Mouse (Mus musculus) embryonic facial prominence, embryonic 14.5 days (tissue): ENCODE results near the gene Ggcx. TPM values are rescaled to one million over a fixed set of nuclear protein-coding genes. Genes with fewer than 3 reads are reported as not detected.
"Not testable (repeated sequence)": the region's sequence is repeated elsewhere in the genome, so short reads cannot be mapped to it uniquely, and the experiment has no call there.

Experiments
- ATAC-seq: fragments of 200-750 bp; cut with Nextera tagmentation; 2 replicates; pipeline ENCODE4 v1.8.0; 2017; ENCODE audit warnings: low read depth, moderate number of reproducible peaks, moderate TSS enrichment
- DNase-seq: peaks from one replicate; pipeline ENCODE4 v3.0.0-alpha.2; 2015; ENCODE audit warnings: low spot score
- H3K27ac ChIP-seq: fragments of 300-500 bp; sonication (generic); replicated peaks from 2 replicates; pipeline ENCODE4 v1.5.1; 2014; ENCODE audit warnings: low read depth, mild to moderate bottlenecking, low read length, moderate library complexity
- H3K27me3 ChIP-seq: fragments of 300-500 bp; sonication (generic); replicated peaks from 2 replicates; pipeline ENCODE4 v1.6.1; 2014; ENCODE audit warnings: low read length; ENCODE audit not compliant: control insufficient read depth, insufficient read depth
- H3K36me3 ChIP-seq: fragments of 300-500 bp; sonication (generic); 2 replicates; pipeline ENCODE4 v1.6.1; 2014; ENCODE audit warnings: low read length, mixed read lengths; ENCODE audit not compliant: control insufficient read depth, insufficient read depth
- H3K4me1 ChIP-seq: fragments of 300-500 bp; sonication (generic); 2 replicates; pipeline ENCODE4 v1.6.1; 2014; ENCODE audit warnings: antibody characterized with exemption, low read length; ENCODE audit not compliant: control insufficient read depth, insufficient read depth
- H3K4me2 ChIP-seq: fragments of 300-500 bp; sonication (generic); 2 replicates; pipeline ENCODE4 v1.6.1; 2014; ENCODE audit warnings: low read depth, mild to moderate bottlenecking, low read length, moderate library complexity, mixed read lengths
- H3K4me3 ChIP-seq: fragments of 300-500 bp; sonication (generic); 2 replicates; pipeline ENCODE4 v1.5.1; 2014; ENCODE audit warnings: low read depth, mild to moderate bottlenecking, low read length
- H3K9ac ChIP-seq: fragments of 300-500 bp; sonication (generic); 2 replicates; pipeline ENCODE4 v1.6.1; 2014; ENCODE audit warnings: low read depth, mild to moderate bottlenecking, low read length, moderate library complexity, mixed read lengths
- H3K9me3 ChIP-seq: fragments of 300-500 bp; sonication (generic); 2 replicates; pipeline ENCODE4 v1.6.1; 2016; ENCODE audit warnings: low read length; ENCODE audit not compliant: control insufficient read depth
- WGBS: fragments of 180-500 bp; shearing (Covaris S2); extraction: QIAGEN DNeasy Blood & Tissue Kit; methylation state at CpG from one replicate; pipeline ENCODE4 v1.1.7; 2014; 5-methylcytosine and 5-hydroxymethylcytosine counted together
- polyA plus RNA-seq: library from polyadenylated mRNA; unstranded; fragments of >200 nt; fragmentation: Nextera tagmentation; extraction: Ambion mirVana; gene quantifications from 2 replicates; pipeline ENCODE4 v1.2.1, GENCODE M21; 2014

Ggcx gene
- polyA plus RNA-seq, 1 experiment from 2014 or later, result 15.7 TPM

- peak overlapping the region; percentile 84 for H3K4me2 ChIP-seq
- ATAC-seq, result no peak
Measured at GRCm38 (mm10) chr6:72440186-72440990, 26.3 kb downstream of the Ggcx start.

GRCm38 (mm10) chr6:72442921-72443604, 29.0 kb downstream of the Ggcx start:
- Histone ChIP-seq H3K4me1 (peaks cover 9% of the 10 kb centered on the region; the same call in 1 of the 2 replicates), H3K4me2 (no peak overlapping the region), H3K9ac (no peak overlapping the region), H3K4me3 (no peak overlapping the region), H3K27me3 (no peaks in the 10 kb centered on the region), H3K36me3 (no peaks in the 10 kb centered on the region; the same call in 1 of the 2 replicates), H3K9me3 (0 out of 2 replicates have a peak, but pooled peaks cover 4% of the 10 kb centered on the region), H3K27ac (no peak overlapping the region)
- WGBS, result 52% methylated on average over 1 of the region's 1 CpGs
- ATAC-seq, result no peak
- peak; percentile 45 for DNase-seq

More at GRCm38 (mm10) chr6:72440186-72440990, 26.3 kb downstream of the Ggcx start:
- H3K4me1 ChIP-seq, result peaks cover 15% of the 10 kb centered on the region
- H3K9me3 ChIP-seq, result no peaks in the 10 kb centered on the region
- H3K27me3 ChIP-seq, result no peaks in the 10 kb centered on the region
- peaks cover 23% of the 10 kb centered on the region for H3K36me3 ChIP-seq
- 10% methylated on average over 17 of the region's 17 CpGs for WGBS
- H3K4me3 ChIP-seq, result peak overlapping the region; percentile 100
- peak overlapping the region; percentile 99 for H3K27ac ChIP-seq
- H3K9ac ChIP-seq, result peak overlapping the region; percentile 100
- no peak for DNase-seq

- peaks cover 9% of the 10 kb centered on the region; the same call in 1 of the 2 replicates for H3K4me1 ChIP-seq
- H3K27me3 ChIP-seq, result no peaks in the 10 kb centered on the region
- H3K27ac ChIP-seq, result no peak overlapping the region
- no peaks in the 10 kb centered on the region for H3K36me3 ChIP-seq
- no peak overlapping the region for H3K4me2 ChIP-seq
- 0 out of 2 replicates have a peak, but pooled peaks cover 4% of the 10 kb centered on the region for H3K9me3 ChIP-seq
- ATAC-seq, result no peak
- DNase-seq, result no peak
- H3K9ac ChIP-seq, result no peak overlapping the region
- no peak overlapping the region for H3K4me3 ChIP-seq
Measured at GRCm38 (mm10) chr6:72445011-72445410, 30.9 kb downstream of the Ggcx start.

- Histone ChIP-seq H3K36me3 (no peaks in the 10 kb centered on the region), H3K4me2 (no peak overlapping the region), H3K4me3 (no peak overlapping the region), H3K9me3 (0 out of 2 replicates have a peak, but pooled peaks cover 4% of the 10 kb centered on the region), H3K27ac (no peak overlapping the region), H3K9ac (no peak overlapping the region), H3K27me3 (no peaks in the 10 kb centered on the region), H3K4me1 (no peaks in the 10 kb centered on the region)
- 74% methylated on average over 2 of the region's 2 CpGs for WGBS
- ATAC-seq, result no peak
- DNase-seq, result no peak
Measured at GRCm38 (mm10) chr6:72447487-72447886, 33.4 kb downstream of the Ggcx start.

GRCm38 (mm10) chr6:72451778-72452177, 37.7 kb downstream of the Ggcx start:
- not testable (repeated sequence) for H3K36me3 ChIP-seq, ATAC-seq, DNase-seq, H3K27ac ChIP-seq, H3K27me3 ChIP-seq, H3K9ac ChIP-seq, H3K9me3 ChIP-seq, H3K4me2 ChIP-seq, H3K4me3 ChIP-seq
- H3K4me1 ChIP-seq, result peaks cover 11% of the 10 kb centered on the region; the same call in 1 of the 2 replicates
- 73% methylated on average over 2 of the region's 2 CpGs for WGBS

GRCm38 (mm10) chr6:72452329-72452728, 38.2 kb downstream of the Ggcx start:
- 59% methylated on average over 2 of the region's 2 CpGs for WGBS
- H3K4me2 ChIP-seq, result no peak overlapping the region
- H3K9me3 ChIP-seq, result no peaks in the 10 kb centered on the region
- no peak for DNase-seq
- no peak for ATAC-seq
- no peak overlapping the region for H3K27ac ChIP-seq
- no peak overlapping the region for H3K9ac ChIP-seq
- peaks cover 11% of the 10 kb centered on the region; the same call in 1 of the 2 replicates for H3K4me1 ChIP-seq
- no peaks in the 10 kb centered on the region for H3K36me3 ChIP-seq
- no peaks in the 10 kb centered on the region for H3K27me3 ChIP-seq
- H3K4me3 ChIP-seq, result no peak overlapping the region

GRCm38 (mm10) chr6:72453578-72453977, 39.5 kb downstream of the Ggcx start:
- Histone ChIP-seq H3K9me3 (no peaks in the 10 kb centered on the region), H3K27ac (no peak overlapping the region), H3K4me3 (no peak overlapping the region), H3K9ac (no peak overlapping the region), H3K27me3 (no peaks in the 10 kb centered on the region), H3K36me3 (no peaks in the 10 kb centered on the region), H3K4me1 (peaks cover 11% of the 10 kb centered on the region; the same call in 1 of the 2 replicates), H3K4me2 (no peak overlapping the region)
- DNase-seq (no peak), ATAC-seq (no peak)
- 65% methylated on average over 3 of the region's 3 CpGs for WGBS

- WGBS, result 57% methylated on average over 7 of the region's 7 CpGs
- Histone ChIP-seq H3K27ac (peak overlapping the region; percentile 54), H3K4me2 (no peak overlapping the region), H3K9ac (no peak overlapping the region), H3K27me3 (no peaks in the 10 kb centered on the region), H3K36me3 (no peaks in the 10 kb centered on the region), H3K9me3 (no peaks in the 10 kb centered on the region), H3K4me1 (peaks cover 15% of the 10 kb centered on the region; the same call in 1 of the 2 replicates), H3K4me3 (no peak overlapping the region)
- DNase-seq (no peak), ATAC-seq (peak; percentile 47)
Measured at GRCm38 (mm10) chr6:72454072-72454746, 40.1 kb downstream of the Ggcx start.
